Mouse (Mus musculus) megakaryocyte, embryonic 14.5 days (primary cell): ENCODE results near the gene Cpxm1. TPM values are rescaled to one million over a fixed set of nuclear protein-coding genes. Genes with fewer than 3 reads are reported as not detected.

ENCODE experiments used
- H3K27me3 ChIP-seq: replicated peaks from 2 replicates; pipeline ENCODE3; 2012; ENCODE audit warnings: inconsistent platforms
- H3K36me3 ChIP-seq: replicated peaks from 2 replicates; pipeline ENCODE3; 2012; ENCODE audit warnings: low read length, inconsistent platforms, mixed read lengths
- H3K4me1 ChIP-seq: 2 replicates; pipeline ENCODE4 v1.6.1; 2012; ENCODE audit warnings: inconsistent platforms
- H3K4me3 ChIP-seq: replicated peaks from 2 replicates; pipeline ENCODE3; 2012; ENCODE audit warnings: moderate library complexity, mild to moderate bottlenecking, inconsistent platforms
- H3K9me3 ChIP-seq: 2 replicates; pipeline ENCODE4 v1.6.1; 2012; ENCODE audit warnings: inconsistent platforms
- FLI1 ChIP-seq: IDR thresholded peaks from 2 replicates; pipeline ENCODE4 v1.6.1; 2012; ENCODE audit warnings: low read length, inconsistent platforms, mixed read lengths
- GATA1 ChIP-seq: IDR thresholded peaks from 3 replicates; pipeline ENCODE4 v1.6.1; 2012; ENCODE audit warnings: mixed read lengths, low read length, inconsistent platforms, borderline replicate concordance
- polyA plus RNA-seq: library from polyadenylated mRNA; stranded (reverse); fragments of >175 nt; gene quantifications from 2 replicates; pipeline ENCODE4 v1.2.3, GENCODE M21; 2012; ENCODE audit warnings: low replicate concordance; ENCODE audit not compliant: insufficient read depth

Gene Cpxm1
- polyA plus RNA-seq, 1 experiment: 0.64 TPM

DNA sequence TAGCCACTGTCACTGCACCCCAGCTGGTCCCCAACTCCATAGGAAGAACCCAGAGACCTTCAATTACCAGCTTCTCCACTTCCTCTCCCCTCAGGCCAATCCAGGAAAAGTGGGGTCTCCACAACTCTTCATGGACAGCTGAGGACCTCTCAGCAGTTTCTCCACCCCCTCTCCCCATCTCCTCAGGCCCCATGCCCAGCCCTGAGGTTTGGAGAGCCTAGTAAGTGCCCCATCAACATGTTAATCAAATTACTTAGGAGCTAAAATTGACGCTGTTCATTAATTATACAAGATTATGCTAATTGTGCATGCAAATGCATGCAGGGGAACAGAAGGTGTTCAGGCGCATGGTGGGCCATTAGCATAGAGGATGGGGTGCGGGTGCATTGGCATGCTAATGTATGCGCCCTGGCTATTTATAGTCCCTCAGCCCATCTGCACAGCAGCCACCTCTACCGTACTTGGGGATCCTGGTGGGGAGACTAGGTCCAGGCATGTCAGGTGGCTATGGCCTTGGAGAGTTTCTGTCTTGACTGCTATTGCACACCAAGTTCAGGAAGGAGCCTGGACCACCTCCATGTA lies 45.5 kb downstream of the Cpxm1 start:
- no peaks in the 10 kb centered on the region for H3K36me3 ChIP-seq
- TF ChIP-seq FLI1 (no peak), GATA1 (no peak)

DNA sequence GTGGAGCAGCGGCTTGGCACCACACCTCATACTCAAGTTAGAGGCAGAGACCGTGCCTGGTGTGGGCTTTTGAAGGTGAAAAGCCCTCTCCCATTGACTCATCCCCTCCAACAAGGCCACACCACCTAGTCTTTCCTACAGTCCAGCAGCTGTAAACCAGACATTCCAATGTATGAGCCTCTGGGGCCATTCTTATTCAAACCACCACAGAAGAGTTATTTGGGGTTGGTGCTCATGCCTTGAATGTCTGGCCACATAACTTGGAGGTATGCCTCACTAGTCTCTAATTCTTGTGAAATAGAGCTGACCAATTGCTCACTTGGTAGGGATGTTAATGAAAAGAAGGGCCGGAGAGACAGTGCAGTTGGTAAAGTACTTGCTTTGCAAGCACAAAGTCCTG lies 47.0 kb downstream of the Cpxm1 start:
- no peaks in the 10 kb centered on the region for H3K36me3 ChIP-seq
- H3K4me1 ChIP-seq: no peaks in the 10 kb centered on the region
- peaks cover 59% of the 10 kb centered on the region for H3K27me3 ChIP-seq
- H3K9me3 ChIP-seq: no peaks in the 10 kb centered on the region
- TF ChIP-seq GATA1: no peak
- no peak overlapping the region for H3K4me3 ChIP-seq

More for the DNA sequence above, 45.5 kb downstream of the Cpxm1 start:
- H3K27me3 ChIP-seq: peaks cover 62% of the 10 kb centered on the region
- H3K4me1 ChIP-seq: peaks cover 3% of the 10 kb centered on the region; the same call in 1 of the 2 replicates
- H3K4me3 ChIP-seq: no peak overlapping the region
- H3K9me3 ChIP-seq: no peaks in the 10 kb centered on the region

DNA sequence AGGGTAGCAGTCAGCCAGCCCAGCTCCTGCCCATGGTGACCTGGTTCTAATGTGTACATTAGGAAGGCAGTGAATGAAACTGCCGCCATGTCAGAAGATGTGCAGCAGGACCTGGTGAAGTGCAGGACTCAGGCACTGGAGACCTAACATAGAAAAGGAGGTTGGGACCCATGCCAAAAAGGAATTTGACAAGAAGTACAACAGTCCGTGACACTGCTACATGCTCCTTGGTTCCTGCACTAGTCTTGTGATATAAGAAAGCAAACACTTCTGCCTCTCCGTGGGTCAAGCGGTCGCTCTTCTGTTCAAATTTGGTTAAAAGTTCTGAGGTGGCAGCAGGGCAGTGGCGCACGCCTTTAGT lies 56.2 kb downstream of the Cpxm1 start:
- Histone ChIP-seq H3K36me3 (no peaks in the 10 kb centered on the region), H3K9me3 (no peaks in the 10 kb centered on the region), H3K4me1 (no peaks in the 10 kb centered on the region), H3K27me3 (peaks cover 31% of the 10 kb centered on the region), H3K4me3 (no peak overlapping the region)
- no peak for TF ChIP-seq FLI1

Other genes with a start within 250 kb of the Cpxm1 start
- 320 and 402 TPM in 2 replicates for gene Snrpb, start 218.2 kb downstream of the Cpxm1 start, polyA plus RNA-seq
- not detected in 2 replicates for gene Tmc2, start 202.4 kb downstream of the Cpxm1 start, polyA plus RNA-seq
- gene Nop56, start 123.1 kb downstream of the Cpxm1 start, polyA plus RNA-seq: 6.3 and 81.0 TPM in 2 replicates
- gene Idh3b, start 113.0 kb downstream of the Cpxm1 start, polyA plus RNA-seq: 15.2 and 70.1 TPM in 2 replicates
- gene Ebf4, start 102.4 kb downstream of the Cpxm1 start, polyA plus RNA-seq: not detected in 2 replicates
- not detected in 2 replicates for gene Gm28372, start 7.7 kb upstream of the Cpxm1 start, polyA plus RNA-seq
- not detected in 2 replicates for gene 1700020A23Rik, start 7.7 kb upstream of the Cpxm1 start, polyA plus RNA-seq
- gene Tmem239, start 8.9 kb upstream of the Cpxm1 start, polyA plus RNA-seq: not detected in 2 replicates
- gene Vps16, start 26.8 kb upstream of the Cpxm1 start, polyA plus RNA-seq: 8.9 TPM in 1 of 2 replicates, not detected in the other
- gene Pced1a, start 27.1 kb upstream of the Cpxm1 start, polyA plus RNA-seq: 19.1 and 25.2 TPM in 2 replicates
- gene Ptpra, start 52.7 kb upstream of the Cpxm1 start, polyA plus RNA-seq: 8.0 and 14.1 TPM in 2 replicates
- gene Mrps26, start 166.2 kb upstream of the Cpxm1 start, polyA plus RNA-seq: 94.8 and 158 TPM in 2 replicates
- gene Oxt, start 178.6 kb upstream of the Cpxm1 start, polyA plus RNA-seq: 0.27 TPM in 1 of 2 replicates, not detected in the other
- not detected in 2 replicates for gene Avp, start 185.0 kb upstream of the Cpxm1 start, polyA plus RNA-seq
- 0.94 TPM in 1 of 2 replicates, not detected in the other for gene Fastkd5, start 232.5 kb upstream of the Cpxm1 start, polyA plus RNA-seq
- 1.8 and 1.9 TPM in 2 replicates for gene Ubox5, start 232.5 kb upstream of the Cpxm1 start, polyA plus RNA-seq
- gene Lzts3, start 245.2 kb upstream of the Cpxm1 start, polyA plus RNA-seq: 0.46 TPM in 1 of 2 replicates, not detected in the other